Mouse (Mus musculus) lung, postnatal 0 days (tissue): ENCODE measurements around the gene Cyp4f15. TPM values are rescaled to one million over a fixed set of nuclear protein-coding genes. Genes with fewer than 3 reads are reported as not detected.
"Not testable (repeated sequence)": the region's sequence is repeated elsewhere in the genome, so short reads cannot be mapped to it uniquely, and the experiment has no call there.

Experiments
- ATAC-seq: fragments of 200-750 bp; cut with Nextera tagmentation; 2 replicates; pipeline ENCODE4 v1.8.0; 2017; ENCODE audit warnings: moderate library complexity
- DNase-seq: peaks from one replicate; pipeline ENCODE4 v3.0.0-alpha.2; 2016; ENCODE audit warnings: low spot score
- H3K27ac ChIP-seq: fragments of 300-500 bp; sonication (generic); 2 replicates; pipeline ENCODE4 v1.5.1; 2014; ENCODE audit warnings: antibody characterized with exemption, mild to moderate bottlenecking, low read length, mixed read lengths
- H3K27me3 ChIP-seq: fragments of 300-500 bp; sonication (generic); replicated peaks from 2 replicates; pipeline ENCODE4 v1.6.1; 2014; ENCODE audit warnings: low read length, mixed read lengths; ENCODE audit not compliant: insufficient read depth
- H3K36me3 ChIP-seq: fragments of 300-500 bp; sonication (generic); 2 replicates; pipeline ENCODE4 v1.6.1; 2014; ENCODE audit warnings: low read length, mixed read lengths; ENCODE audit not compliant: insufficient read depth
- H3K4me1 ChIP-seq: fragments of 300-500 bp; sonication (generic); 2 replicates; pipeline ENCODE4 v1.6.1; 2014; ENCODE audit warnings: antibody characterized with exemption, low read depth, low read length, mixed read lengths; ENCODE audit not compliant: insufficient read depth
- H3K4me2 ChIP-seq: fragments of 300-500 bp; sonication (generic); replicated peaks from 2 replicates; pipeline ENCODE4 v1.6.1; 2014; ENCODE audit warnings: low read depth, mild to moderate bottlenecking, low read length, moderate library complexity, mixed read lengths
- H3K4me3 ChIP-seq: fragments of 300-500 bp; sonication (generic); 2 replicates; pipeline ENCODE4 v1.5.1; 2014; ENCODE audit warnings: low read depth, low read length
- H3K9ac ChIP-seq: fragments of 300-500 bp; sonication (generic); replicated peaks from 2 replicates; pipeline ENCODE4 v1.6.1; 2014; ENCODE audit warnings: low read depth, mild to moderate bottlenecking
- H3K9me3 ChIP-seq: fragments of 300-500 bp; sonication (generic); 2 replicates; pipeline ENCODE4 v1.6.1; 2016; ENCODE audit warnings: low read length, mixed read lengths
- CTCF ChIP-seq: IDR thresholded peaks from 2 replicates; pipeline ENCODE4 v1.5.1; 2016; ENCODE audit warnings: antibody characterized with exemption, mild to moderate bottlenecking
- EP300 ChIP-seq: IDR thresholded peaks from 2 replicates; pipeline ENCODE4 v1.6.1; 2016; ENCODE audit warnings: antibody characterized with exemption, mild to moderate bottlenecking, control low read depth
- WGBS: fragments of 180-500 bp; shearing (Covaris S2); extraction: QIAGEN DNeasy Blood & Tissue Kit; methylation state at CpG from one replicate; pipeline ENCODE4 v1.1.7; 2014; 5-methylcytosine and 5-hydroxymethylcytosine counted together
- polyA plus RNA-seq: library from polyadenylated mRNA; unstranded; fragments of >200 nt; fragmentation: Nextera tagmentation; extraction: Ambion mirVana; gene quantifications from 2 replicates; pipeline ENCODE4 v1.2.1, GENCODE M21; 2015

Gene Cyp4f15
- polyA plus RNA-seq, 1 experiment from 2014 or later = 0.39 TPM

DNA sequence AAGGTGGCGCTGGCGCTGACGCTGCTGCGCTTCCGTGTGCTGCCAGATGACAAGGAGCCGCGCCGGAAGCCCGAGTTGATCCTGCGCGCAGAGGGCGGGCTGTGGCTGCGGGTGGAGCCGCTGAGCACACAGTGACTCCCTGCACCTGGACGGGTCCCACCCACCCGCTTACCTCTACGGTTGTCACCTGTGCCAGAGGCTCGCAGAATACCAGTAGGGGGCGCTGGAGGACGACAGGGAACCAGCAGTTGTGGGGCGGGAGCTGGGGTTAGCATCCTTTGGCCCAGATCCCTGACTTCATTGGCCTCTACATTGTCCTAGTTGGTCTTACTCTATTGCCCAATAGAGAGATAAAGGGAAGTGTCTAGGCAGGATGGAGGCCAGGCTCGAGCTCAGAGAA is 17.4 kb downstream of the Cyp4f15 start:
- H3K9ac ChIP-seq = no peak overlapping the region
- H3K4me3 ChIP-seq = no peak overlapping the region
- H3K27me3 ChIP-seq = no peaks in the 10 kb centered on the region
- no peaks in the 10 kb centered on the region for H3K4me1 ChIP-seq
- H3K36me3 ChIP-seq = no peaks in the 10 kb centered on the region
- peak overlapping the region; percentile 27; the same call in 1 of the 2 replicates for H3K4me2 ChIP-seq
- no peak overlapping the region for H3K27ac ChIP-seq
- 34% methylated on average over 22 of the region's 22 CpGs for WGBS
- ATAC-seq (peak; percentile 76), DNase-seq (peak; percentile 32)
- TF ChIP-seq EP300 (no peak), CTCF (peak; percentile 52)
- no peaks in the 10 kb centered on the region for H3K9me3 ChIP-seq

DNA sequence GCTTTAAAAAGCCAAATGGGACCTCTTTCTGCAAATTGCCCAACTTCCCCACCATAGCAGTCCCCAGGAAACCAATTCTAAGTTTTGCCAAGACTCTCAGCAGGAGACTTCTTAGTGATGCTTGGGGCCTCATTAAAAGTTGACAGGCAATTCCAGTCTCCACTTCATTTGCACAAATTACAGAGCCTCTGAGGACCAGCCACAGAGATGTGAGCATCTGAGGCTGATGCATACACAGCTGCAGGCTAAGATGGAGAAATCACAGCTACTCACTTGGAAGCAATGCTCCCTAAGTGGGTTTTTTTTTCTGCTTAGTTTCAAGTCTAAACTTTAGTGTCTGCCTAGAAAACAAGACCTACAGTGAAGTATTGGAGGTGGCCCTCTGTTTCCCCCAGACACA is 25.1 kb downstream of the Cyp4f15 start:
- DNase-seq, H3K27me3 ChIP-seq, H3K9me3 ChIP-seq, H3K9ac ChIP-seq, H3K4me3 ChIP-seq, ATAC-seq, H3K4me1 ChIP-seq, H3K36me3 ChIP-seq, H3K27ac ChIP-seq, H3K4me2 ChIP-seq: not testable (repeated sequence)

DNA sequence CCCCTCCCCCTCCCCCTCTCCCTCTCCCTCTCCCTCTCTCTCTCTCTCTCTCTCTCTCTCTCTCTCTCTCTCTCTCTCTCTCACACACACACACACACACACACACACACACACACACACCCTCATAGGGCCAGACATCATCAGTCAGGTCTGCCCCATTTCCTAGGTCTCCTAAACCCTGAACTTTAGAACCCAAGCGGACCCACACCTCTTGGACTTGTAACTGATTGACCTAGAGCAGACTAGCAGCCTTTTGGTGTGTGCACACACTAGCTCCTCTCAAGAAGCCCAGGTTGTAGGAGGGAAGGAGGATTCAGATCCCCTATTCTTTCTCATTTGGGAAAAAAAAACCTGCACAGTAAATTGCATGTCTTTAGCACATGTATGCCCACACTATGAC is 36.7 kb downstream of the Cyp4f15 start:
- not testable (repeated sequence) for DNase-seq, H3K4me3 ChIP-seq, H3K27ac ChIP-seq, H3K4me2 ChIP-seq, H3K4me1 ChIP-seq, H3K36me3 ChIP-seq, H3K27me3 ChIP-seq, H3K9ac ChIP-seq, H3K9me3 ChIP-seq, ATAC-seq
- 74% methylated on average over 1 of the region's 1 CpGs for WGBS

DNA sequence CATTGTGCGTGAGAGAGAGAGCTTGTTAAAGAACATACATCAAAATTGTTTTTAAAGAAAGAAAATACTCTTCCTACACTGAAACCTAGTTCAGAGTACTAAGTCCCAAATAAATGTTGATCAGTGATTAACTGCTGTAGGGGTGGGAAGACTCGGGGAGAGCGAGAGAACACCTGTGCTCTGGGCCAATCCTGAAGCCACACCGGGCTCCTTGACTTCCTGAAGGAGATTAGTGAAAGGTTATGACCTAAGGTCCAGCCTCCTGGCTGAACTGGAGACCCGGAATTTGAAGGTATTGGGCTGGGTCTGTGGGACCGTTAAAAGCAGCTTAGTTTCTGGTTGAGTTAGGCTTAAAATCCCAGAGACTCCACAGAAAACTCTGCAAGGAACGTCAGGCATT is 37.3 kb downstream of the Cyp4f15 start:
- no peaks in the 10 kb centered on the region for H3K4me1 ChIP-seq
- H3K9me3 ChIP-seq = no peaks in the 10 kb centered on the region
- H3K27me3 ChIP-seq = no peaks in the 10 kb centered on the region
- WGBS = 82% methylated on average over 7 of the region's 7 CpGs
- TF ChIP-seq CTCF = no peak
- TF ChIP-seq EP300 = no peak
- H3K9ac ChIP-seq = no peak overlapping the region
- no peak for ATAC-seq
- DNase-seq = no peak
- no peak overlapping the region for H3K4me2 ChIP-seq
- no peaks in the 10 kb centered on the region for H3K36me3 ChIP-seq
- no peak overlapping the region for H3K27ac ChIP-seq
- no peak overlapping the region for H3K4me3 ChIP-seq

DNA sequence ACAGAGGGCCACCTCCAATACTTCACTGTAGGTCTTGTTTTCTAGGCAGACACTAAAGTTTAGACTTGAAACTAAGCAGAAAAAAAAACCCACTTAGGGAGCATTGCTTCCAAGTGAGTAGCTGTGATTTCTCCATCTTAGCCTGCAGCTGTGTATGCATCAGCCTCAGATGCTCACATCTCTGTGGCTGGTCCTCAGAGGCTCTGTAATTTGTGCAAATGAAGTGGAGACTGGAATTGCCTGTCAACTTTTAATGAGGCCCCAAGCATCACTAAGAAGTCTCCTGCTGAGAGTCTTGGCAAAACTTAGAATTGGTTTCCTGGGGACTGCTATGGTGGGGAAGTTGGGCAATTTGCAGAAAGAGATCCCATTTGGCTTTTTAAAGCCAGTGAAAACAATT is 40.9 kb downstream of the Cyp4f15 start:
- H3K9ac ChIP-seq, H3K27ac ChIP-seq, H3K4me1 ChIP-seq, H3K27me3 ChIP-seq, ATAC-seq, H3K36me3 ChIP-seq, H3K9me3 ChIP-seq, H3K4me2 ChIP-seq, H3K4me3 ChIP-seq, DNase-seq: not testable (repeated sequence)

DNA sequence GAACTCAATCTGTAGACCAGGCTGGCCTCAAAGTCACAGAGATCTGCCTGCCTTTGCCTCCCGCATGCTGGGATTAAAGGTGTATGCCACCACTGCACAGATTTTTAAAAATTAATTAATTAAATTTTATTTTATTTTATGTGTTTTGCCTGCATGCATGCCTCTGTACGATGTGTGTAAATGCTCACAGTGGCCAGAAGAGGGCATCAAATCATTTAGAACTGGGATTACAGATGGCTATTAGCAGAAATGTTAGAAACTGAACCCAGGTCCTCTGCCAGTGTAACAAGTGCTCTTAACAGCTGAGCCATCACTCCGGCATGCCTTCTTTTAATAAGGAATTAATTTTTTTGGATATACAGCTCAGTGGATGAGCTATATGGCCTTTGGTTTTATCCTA is 43.6 kb downstream of the Cyp4f15 start:
- Histone ChIP-seq H3K36me3 (no peaks in the 10 kb centered on the region), H3K27ac (no peak overlapping the region), H3K4me2 (no peak overlapping the region), H3K9ac (no peak overlapping the region), H3K27me3 (no peaks in the 10 kb centered on the region), H3K9me3 (no peaks in the 10 kb centered on the region), H3K4me1 (no peaks in the 10 kb centered on the region), H3K4me3 (no peak overlapping the region)
- no peak for TF ChIP-seq EP300
- peak; percentile 47 for TF ChIP-seq CTCF
- DNase-seq (no peak), ATAC-seq (no peak)
- 75% methylated on average over 3 of the region's 3 CpGs for WGBS

DNA sequence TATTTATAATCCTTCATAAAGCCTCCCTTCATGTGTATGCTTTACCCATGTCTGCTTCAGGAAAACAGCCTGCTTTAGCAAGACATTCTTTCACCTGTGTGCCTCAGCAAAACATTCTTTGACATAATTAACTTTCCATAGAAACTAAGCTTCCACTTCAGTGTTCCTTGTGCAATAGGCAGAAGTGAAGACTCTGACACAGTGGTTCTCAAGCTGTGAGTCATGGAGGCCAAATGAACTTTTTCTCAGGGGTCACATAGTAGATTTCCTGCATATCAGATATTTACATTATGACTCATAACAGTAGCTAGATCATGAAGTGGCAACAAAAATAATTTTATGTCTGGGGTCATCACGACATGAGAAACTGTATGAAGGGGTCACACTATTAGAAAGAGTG is 53.0 kb downstream of the Cyp4f15 start:
- peak; percentile 15 for DNase-seq
- H3K4me1 ChIP-seq = no peaks in the 10 kb centered on the region
- no peak overlapping the region for H3K27ac ChIP-seq
- no peaks in the 10 kb centered on the region for H3K36me3 ChIP-seq
- no peak overlapping the region for H3K4me3 ChIP-seq
- no peak overlapping the region for H3K9ac ChIP-seq
- no peak overlapping the region for H3K4me2 ChIP-seq
- no peak for ATAC-seq
- 82% methylated on average over 1 of the region's 1 CpGs for WGBS
- H3K9me3 ChIP-seq = no peaks in the 10 kb centered on the region
- no peak for TF ChIP-seq CTCF
- no peak for TF ChIP-seq EP300
- H3K27me3 ChIP-seq = no peaks in the 10 kb centered on the region
